Mouse (Mus musculus): Measurements from ENCODE around the gene Apoc1.
A peak's percentile ranks its signal among the peaks of the same experiment; 100 is the strongest.
"Not testable (repeated sequence)": the region's sequence is repeated elsewhere in the genome, so short reads cannot be mapped to it uniquely, and the experiment has no call there.

Apoc1 gene

DNA sequence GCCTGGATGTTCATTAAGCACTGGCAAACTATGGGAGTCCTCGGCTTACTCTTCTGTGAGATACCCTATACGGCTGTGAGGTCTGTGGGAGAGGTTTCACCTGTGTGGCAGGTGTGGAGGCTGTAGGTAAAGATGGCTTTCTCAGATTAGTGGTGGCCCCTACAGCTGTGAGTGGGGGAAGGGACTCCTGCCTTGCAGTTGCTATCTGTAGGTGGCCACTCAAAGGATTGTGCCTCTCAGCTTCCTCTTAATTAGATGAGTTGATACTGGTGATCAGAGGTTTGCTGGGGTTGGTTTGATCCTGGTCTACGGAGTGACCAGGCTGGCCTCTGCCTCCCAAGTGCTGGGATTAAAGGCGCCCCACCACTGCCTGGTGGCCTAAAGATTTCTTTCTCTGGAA is 12.0 kb upstream of the Apoc1 start:
- no peak for DNase-seq

DNA sequence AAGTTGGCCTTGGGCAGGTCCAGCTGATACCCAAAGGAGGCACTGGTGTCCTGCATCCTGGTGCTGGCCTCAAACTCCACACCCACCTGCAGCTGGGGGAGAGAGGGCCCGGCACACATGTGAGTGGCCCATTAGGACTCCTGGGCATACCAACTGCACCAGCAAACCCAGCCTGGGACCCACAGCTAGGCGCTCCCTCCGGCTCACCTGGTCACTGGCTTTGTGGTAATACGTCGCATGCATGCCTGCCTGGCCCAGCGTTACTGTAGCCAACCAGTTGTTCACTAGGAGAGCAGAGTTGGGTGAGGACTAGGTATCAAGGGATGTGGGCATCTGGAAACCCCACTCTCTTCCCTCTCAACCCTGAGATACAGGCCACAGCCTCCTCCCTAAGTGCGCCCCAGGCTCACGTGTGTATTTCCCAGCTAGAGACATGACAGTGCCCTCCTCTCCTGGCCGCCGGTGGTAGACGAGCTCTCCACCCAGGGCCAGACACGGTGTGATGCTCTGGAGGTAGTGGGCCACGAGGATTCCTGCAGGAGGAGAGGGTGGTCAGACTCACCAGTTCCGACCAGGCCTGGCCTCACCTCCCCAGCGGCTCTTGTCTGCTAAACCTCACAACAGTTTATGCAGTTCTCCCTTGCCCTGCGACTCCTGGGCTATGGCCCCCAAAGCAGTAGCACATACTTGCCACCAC is 10.5 kb upstream of the Apoc1 start:
- no peak for DNase-seq

DNA sequence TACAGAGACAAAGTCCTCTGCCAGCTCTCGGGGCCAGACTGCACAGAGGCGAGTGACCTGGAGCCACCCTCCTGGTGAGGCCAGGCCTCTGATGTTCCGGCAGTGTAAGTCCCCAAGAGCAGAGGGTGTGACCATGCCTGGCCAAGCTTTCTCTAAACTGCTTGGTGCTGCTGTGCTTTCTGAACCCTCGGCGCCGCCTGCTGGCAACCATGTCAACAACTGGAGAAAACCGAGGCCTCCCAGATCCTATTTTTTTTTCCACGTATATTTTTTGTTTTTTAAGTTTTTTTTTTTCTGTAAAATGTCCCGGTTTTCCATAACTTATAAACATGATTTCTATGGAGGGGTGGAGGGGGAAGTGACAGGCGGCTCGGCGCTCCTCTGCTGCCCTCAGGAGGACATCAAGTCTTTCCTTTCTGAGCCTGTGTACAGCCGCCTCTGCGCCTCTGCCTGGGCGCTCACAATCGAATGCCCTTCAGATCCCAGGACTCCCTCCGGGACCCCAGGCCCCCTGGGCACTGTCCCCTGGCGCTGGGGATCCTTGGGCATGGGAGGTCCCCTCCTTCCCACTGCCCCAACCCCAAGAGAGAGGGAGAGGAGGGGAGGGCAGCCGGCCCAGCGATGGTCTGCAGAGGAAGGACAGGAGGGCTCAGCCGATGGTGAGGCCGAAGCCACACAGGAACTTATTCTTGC is 8.8 kb upstream of the Apoc1 start:
- DNase-seq: peak; percentile 89

DNA sequence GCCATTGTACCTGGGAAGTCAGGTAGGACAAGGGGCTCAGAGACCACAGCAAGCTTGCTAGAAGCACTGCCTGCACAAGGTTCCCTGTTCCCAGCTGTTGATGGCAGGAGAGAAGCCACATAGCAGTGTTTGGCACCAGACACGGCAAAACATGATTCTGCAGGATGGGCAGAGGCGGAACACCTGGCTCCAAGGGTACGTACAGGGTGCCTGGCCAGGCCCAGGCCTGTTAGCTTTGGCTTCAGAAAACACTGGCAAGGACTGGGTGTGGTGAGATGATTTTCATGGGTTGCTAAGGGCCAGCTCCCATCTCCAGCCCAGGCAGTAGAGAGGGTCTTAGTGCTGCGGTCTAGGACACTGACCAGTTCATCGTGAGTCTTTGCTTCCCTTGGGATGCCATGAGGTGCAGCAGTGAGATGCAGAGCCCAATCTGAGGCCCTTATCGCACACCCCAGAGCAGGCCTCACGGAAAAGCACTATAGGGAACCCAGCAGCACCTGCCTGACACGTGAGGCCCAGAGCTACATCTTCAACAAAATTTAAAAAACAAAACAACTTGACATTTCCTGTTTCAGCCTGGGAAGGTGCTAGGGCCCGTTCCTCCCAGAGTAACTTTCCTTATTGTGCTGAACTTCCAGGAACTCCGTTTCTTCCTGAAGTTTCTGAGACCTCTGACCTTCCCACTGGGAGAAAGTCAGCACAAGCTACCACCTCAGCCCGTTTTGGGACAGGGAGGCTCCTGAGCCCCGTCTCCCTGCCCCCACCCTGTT is 8.0 kb upstream of the Apoc1 start:
- DNase-seq: no peak

DNA sequence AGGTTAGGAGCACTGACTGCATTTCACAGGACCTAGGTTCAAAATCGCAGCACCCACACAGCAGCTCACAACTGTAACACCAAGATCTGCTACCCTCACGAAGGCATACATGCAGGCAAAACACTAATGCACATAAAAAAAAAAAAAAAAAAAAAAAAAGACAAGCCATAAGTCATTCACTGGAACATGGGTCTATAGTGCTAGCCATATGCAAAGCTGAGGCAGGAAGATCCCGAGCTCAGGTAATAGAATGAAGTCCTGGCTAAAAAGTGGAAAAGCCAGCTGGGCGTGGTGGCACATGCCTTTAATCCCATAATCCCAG is 7.3 kb upstream of the Apoc1 start:
- no peak for DNase-seq

DNA sequence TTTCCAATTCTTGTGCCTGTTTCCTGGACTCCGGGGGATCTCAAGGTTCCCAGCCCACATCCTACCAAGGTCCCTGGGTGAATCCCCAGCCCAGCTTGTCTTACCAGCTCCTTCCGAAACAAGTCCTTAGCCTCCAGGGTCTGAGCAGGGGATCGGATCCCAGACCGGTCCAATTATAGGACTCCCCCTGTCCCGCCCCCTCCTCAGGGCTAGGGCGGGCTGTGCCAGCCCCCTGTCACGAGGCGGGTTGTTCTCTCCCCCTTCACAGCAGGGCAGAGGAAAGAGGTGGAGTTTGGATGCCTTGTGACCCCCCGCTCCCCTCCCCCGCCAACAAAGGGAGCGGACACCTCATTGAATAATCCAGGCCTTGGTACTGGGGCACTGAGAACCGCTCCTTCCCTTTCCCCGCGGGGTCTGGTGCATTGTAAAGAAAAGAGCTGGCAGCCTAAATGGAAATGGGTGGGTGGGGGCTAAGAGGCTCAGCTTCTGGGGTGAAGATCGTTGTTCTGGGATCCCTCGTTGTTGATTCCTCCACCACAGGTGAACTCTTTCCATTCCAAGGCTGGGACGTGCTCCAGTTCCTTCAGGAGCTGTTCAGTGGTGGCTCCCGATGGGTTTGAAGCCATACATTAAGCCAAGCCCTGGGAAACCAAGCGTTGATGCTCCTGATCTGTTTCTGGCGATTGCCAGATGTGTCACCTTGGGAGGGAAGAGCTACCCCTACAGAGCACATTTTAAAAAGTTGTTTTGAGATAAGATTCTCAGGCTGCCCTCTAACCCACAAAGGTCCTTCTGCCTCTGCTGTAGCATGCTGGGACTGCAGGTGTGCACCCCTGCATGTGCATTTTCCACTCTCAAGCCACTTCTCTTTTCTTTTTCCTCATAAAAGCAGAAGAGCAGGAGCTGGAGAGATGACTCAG is 6.7 kb upstream of the Apoc1 start, which contains the start of gene Apoe:
TSS of gene Apoe (minus strand) at position 282 of the 920 bp plus-strand sequence.
- peak; percentile 79 for DNase-seq

DNA sequence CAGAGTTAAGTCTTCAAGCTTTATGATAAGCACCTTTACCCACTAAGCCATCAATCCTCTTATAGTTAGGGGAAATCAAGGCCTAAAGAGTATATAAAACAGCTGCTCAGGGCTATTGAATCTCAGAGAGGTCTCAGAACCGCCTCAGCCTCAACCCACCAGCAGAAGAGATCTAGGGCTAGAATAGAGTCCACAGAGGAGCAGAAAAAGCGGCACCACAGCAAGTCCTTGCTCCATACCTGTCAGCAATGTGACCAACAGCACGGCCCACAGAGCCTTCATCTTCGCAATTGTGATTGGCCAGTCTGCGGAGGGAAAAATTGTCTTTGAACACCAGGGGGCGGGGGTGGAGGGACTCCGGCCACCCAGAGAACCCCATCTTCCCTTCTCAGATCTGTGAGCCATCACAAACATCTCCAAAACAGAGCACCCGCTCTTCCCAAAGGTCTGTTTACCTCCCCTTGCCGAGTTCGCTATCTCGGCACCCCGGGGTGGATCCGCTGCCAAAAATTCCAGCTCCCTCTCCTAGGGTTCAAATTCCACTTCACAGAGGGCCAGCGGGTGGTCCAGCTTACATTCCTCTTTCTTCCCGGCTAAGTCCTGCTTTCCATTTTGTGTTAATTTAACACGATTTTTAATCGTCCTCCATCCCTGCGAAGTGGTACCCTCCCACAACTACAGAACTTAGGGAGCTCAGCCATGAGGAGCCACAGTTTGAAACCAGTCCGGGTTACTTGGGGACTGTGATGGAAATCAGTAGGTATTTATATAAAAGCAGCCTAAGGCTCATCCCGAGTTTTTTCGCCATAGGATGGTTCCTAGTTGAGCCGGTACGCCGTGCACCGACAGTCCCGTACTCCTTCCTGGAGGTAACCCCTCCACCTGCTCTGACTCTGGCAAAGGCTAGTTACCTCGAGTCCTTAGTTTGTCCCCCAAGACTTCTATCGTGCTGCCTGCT is 5.8 kb upstream of the Apoc1 start:
- DNase-seq: peak; percentile 63

DNA sequence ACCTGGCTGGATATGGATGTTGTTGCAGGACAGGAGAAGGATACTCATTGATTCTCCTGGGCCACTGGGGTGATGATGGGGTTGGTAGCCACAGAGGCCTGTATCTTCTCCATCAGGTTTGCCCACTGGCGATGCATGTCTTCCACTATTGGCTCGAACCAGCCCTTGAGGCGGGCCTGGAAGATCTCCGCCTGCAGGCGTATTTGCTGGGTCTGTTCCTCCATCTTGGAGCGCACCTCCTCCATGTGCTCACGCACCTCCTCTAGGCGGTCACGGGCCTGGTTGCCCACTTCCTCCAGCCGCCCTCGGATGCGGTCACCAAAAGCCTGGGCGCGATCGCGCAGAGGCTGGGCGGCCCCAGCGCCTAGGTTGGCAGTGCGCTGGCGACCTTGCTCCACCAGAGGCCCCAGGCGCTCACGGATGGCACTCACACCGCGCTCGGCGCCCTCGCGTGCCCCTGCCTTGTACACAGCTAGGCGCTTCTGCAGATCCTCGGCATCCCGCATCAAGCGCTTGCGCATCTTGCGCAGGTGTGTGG is 3.9 kb upstream of the Apoc1 start:
- no peak for DNase-seq

DNA sequence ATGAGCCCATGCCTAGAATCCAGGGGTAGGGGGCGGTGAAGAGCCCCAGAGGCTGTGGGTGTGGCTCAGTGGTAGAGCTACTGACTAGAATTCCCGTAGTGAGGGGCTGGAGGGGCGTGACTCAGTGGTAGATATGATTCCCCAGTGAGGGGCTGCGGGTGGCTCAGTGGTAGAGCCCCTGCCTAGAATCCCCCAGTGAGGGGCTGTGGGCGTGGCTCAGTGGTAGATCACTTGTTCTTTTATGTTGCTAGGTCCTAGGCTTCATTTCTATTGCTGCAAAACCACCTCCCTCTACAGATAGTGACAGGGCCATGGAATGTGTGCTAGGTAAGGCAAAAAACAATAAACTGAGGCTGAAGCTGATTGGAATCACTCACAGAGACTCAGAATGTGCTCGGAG is 3.4 kb upstream of the Apoc1 start:
- no peak for DNase-seq

DNA sequence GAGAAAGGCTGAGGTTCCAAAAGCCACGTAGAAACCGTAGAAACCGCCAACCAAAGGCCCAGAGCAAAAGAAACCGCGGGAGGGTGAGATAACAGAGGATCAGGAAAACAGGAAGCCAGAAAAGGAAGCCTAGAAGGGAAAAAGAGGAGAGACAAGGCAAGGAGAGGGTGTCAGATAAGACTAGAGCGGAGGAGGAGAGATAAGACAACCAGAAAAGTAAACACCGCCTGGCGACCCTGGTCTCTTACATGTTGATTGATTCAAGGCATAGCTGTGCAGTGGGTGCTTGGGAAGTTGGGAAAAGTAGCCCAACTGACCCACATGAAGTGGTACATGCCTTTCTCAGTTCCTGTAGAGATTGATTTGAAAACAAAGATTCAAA is 2.7 kb upstream of the Apoc1 start:
- DNase-seq: no peak

DNA sequence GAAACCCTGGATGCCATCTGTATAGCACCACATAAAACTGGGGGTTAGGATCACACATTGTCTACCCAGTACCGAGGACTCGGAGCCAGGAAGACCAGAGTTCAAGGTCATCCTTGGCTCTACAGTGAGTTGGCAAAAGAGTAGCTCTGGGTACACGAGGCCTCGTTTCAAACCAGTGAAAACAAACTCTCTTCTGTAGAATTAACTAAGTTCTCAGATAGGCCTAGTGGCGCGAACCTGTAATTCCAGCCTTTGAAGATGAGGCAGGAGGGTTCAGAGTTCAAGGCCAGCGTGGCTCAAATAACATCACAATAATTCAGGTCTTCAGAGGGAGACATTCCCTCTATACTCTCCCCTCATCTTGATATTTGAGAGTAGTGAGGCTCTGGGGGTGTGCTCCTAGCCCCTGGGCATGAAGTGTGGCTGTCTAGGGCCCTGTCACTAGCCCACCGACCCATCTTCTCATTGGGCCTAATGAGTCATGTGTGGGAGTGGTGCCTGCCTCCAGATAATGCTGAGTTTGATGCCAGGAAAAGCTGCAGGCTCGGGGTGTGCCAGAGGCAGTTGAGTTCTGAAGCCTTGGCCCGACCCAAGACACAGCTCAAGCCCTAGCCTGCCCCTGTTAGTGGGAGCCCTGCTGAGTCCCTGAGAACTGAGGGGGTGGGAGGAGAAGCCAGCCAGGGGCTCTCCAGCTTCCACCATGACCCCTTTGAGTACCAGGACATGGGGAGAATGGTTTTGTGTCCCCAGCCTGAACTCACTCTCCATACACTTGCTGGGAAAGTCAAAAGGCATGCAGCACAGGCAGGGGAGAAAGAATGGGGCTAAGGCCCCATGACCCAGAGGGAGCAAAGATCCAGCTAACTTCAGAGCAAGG is 2.1 kb upstream of the Apoc1 start:
- no peak for DNase-seq

DNA sequence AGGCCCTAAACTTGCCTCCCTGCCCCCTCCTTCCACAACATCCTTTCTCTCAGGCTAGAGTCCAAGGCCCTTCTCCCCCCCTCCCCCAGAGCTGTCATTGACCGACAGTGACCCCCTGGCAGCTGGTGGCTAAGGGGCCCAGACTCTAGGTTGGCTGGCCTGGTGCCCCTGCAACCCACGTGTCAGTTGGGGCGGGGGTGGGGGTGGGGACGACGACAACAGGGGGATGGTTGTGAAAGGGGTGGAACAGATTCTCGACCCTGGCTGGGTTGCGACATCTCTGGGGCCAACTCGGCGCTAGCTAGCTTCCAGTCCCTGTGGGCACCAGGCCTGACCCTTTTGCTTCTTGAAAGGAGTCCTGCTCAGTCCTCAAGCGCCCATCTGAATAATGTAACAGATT is 961 bp upstream of the Apoc1 start:
- peak; percentile 60 for DNase-seq

DNA sequence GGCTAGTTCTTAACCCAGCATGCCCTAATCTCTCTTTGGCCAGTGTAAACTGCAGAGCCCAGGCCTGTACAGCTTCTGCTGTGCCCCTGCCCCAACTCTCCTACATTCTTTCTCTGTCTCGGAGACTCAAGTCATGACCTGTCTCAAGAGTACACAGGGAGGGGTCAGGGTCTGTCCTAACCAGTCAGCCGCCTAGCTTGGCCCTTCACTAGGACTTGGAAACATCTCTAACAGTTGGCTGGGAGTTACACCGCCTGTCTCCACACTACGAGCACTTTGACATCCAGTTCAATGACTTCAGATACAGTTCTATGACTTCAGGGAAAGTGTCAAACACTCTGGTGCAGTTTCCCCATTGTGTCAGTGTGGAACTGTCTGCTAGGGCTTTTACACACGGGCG is 1.0 kb downstream of the Apoc1 start:
- no peak for DNase-seq

DNA sequence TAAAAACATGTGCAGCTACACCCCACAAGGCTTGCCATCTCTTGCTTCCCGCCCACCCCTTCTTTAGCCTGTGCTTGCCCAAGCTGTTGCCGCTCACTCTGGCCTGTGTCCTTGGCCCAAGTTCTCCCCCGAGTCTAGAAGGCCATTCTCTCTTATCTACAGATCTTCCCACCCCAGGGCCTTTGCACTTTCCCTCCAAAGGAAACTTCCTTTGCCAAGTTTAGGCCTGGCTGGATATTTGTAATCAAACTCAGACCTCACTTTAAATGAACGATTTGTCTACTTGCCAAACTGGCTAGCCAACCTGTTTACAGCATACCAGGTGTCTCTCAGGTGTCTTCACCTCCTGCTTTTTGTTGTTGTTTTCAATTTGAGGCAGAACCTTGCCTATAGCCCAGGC is 1.6 kb downstream of the Apoc1 start:
- no peak for DNase-seq

DNA sequence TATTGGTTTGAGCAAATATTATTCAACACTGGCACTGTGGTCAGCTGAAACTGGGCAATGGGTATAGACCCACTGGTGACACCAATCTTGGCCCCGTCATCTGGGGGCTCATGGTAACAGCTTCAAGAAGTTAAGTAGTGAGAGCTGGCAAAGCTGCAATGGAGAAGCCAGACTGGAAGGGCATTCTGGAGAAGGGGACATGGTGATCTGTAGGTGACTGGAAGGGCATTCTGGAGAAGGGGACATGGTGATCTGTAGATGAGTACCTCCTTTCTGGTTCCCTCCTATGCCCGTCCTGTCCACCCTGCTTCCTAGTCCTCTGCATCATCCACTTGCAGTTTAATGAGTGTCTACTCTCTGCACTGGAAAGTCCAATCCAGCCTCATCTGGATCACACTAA is 3.8 kb downstream of the Apoc1 start:
- DNase-seq: no peak

DNA sequence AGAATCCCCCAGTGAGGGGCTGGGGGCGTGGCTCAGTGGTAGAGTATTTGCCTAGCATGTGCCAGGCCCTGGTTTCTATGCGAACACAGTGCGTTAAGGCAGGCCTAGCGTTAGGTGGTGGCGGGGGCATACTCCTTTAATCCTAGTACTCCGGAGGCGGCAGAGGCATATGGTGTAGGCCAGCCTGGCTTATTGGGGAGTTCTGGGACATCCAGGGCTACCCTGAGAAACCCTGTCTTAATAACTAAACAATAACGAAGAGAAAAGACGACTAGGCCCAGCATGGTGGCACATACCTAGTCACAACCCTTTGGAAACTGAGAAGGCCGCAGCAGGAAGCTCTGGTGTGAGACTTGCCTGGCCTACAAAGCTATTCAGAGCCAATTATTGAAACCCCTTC is 4.4 kb downstream of the Apoc1 start:
- DNase-seq: no peak

DNA sequence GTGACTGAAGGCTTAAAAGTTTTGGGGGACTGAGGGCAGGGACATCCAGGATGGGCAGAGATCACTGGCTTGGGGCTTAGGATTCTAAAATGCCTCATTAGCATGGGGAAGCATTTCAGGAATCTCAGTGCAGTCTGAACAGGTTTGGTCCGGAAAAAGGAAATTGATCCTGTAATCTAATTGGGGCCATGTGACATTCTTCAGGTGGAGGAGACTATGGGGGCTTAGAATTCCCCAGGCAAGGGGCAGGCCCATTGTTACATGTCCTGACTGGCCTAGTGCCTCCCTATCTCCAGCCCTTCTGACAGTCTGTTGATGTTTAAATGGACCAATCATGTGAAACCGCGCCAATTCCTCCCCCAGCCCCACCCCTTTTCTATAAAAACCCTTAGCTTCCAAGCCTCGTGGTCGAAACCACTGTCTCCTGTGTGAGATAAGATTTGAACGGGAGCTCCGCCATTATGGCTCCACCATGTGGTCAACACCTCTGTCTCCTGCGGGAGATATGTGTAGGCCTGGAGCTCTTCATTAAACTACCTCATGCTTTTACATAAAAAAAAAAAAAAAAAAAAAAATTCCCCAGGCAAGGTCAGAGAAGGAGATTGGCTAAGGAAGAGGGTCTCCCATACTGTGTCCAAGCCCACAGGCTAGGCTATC is 5.4 kb downstream of the Apoc1 start:
- not testable (repeated sequence) for DNase-seq

DNA sequence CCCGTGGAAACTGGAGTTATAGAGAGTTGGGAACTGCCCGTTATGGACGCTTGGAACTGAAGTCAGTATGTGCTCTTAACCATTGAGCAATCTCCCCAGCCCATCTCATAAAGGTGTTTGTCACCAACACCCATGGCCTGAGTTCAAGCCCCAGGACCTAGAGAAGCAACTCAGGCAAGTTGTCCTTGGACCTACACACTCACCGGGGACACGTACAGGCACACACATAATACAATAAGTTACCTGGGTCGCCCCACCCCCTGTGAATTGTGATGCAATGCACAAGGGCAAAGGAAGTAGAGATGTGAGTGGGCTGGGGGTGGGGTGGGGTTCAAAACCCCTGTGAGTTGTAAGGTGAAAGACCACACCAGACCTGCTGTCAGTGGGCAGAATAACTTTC is 5.9 kb downstream of the Apoc1 start:
- DNase-seq: no peak

DNA sequence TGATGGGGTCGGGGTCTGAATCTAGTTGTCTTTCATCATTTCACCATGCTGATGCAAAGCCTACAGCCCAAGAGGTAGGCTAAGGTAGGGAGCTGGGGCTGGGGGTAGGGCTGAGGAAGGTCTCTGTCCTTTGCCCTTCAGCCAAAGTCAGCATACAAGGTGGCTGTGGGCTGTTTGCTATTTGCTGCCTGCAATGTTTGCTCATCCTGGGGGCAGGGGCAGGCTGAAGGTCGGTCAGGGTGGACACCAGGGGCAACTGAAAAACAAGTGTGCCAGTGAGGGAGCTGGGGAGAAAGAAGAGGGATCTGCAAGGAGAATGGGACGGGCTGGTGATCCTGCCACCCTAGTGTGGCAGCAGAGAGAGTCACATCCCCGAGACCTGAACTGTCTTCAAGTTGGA is 7.1 kb downstream of the Apoc1 start:
- no peak for DNase-seq

DNA sequence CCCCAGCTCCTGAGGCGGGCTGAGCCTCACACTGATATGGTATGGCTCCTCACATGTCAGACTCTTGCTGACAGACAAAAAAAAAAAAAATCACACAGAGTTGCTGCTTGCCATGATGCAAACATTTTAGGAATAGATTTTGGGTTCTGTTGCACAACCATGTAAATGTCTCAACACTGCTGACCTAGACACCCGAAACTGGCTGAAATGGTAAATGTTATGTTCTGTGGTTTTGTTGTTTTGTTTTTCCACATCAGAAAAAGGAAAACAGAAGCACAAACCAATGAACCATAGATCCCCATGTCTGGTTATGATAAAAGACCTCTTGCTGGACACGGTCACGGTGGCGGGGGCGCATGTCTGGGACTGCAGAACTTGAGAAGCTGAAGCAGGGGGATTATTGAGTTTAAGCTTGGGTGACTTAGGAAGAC is 8.7 kb downstream of the Apoc1 start:
- no peak for DNase-seq
